Mouse (Mus musculus): Measurements from ENCODE around the gene Znhit1.

Znhit1 gene

GRCm38 (mm10) chr5:136987934-136988271 lies at the start of gene Znhit1:
Znhit1 (minus strand) TSS chr5:136988021.
- Histone ChIP-seq H3K4me1 (replicated peaks; ENCODE audit: low read depth, low read length) (peaks cover 53% of the 10 kb centered on the region), H3K27me3 (ENCODE audit: insufficient read depth, low read length) (no peaks in the 10 kb centered on the region), H3K4me3 (replicated peaks; ENCODE audit: low read length) (peak within 1 kb of the TSS; percentile 96), H3K9me3 (ENCODE audit: low read length) (no peaks in the 10 kb centered on the region), H3K36me3 (ENCODE audit: insufficient read depth, low read length) (peaks cover 77% of the 10 kb centered on the region)
- TF ChIP-seq POU5F1 (IDR thresholded peaks at IDR 0.05; ENCODE audit: borderline replicate concordance, low read length) (no peak), NANOG (IDR thresholded peaks at IDR 0.05; ENCODE audit: borderline replicate concordance, low read length) (no peak), CTCF (conservative IDR thresholded peaks at IDR 0.05; ENCODE audit: low read length) (no peak)

- Histone ChIP-seq H3K36me3 (ENCODE audit: insufficient read depth, low read length) (peaks cover 43% of the 10 kb centered on the region), H3K9me3 (ENCODE audit: low read length) (no peaks in the 10 kb centered on the region), H3K4me1 (replicated peaks; ENCODE audit: low read depth, low read length) (peaks cover 62% of the 10 kb centered on the region), H3K4me3 (replicated peaks; ENCODE audit: low read length) (no peak overlapping the region), H3K27me3 (ENCODE audit: insufficient read depth, low read length) (peaks cover 29% of the 10 kb centered on the region)
- TF ChIP-seq NANOG (IDR thresholded peaks at IDR 0.05; ENCODE audit: borderline replicate concordance, low read length) (no peak), POU5F1 (IDR thresholded peaks at IDR 0.05; ENCODE audit: borderline replicate concordance, low read length) (no peak), CTCF (conservative IDR thresholded peaks at IDR 0.05; ENCODE audit: low read length) (no peak)
Measured at GRCm38 (mm10) chr5:137036211-137036610, 48.4 kb upstream of the Znhit1 start.

GRCm38 (mm10) chr5:137032641-137033074 lies 44.8 kb upstream of the Znhit1 start:
- H3K4me1 ChIP-seq (replicated peaks; ENCODE audit: low read depth, low read length) = peaks cover 63% of the 10 kb centered on the region

GRCm38 (mm10) chr5:137032033-137032421 lies 44.2 kb upstream of the Znhit1 start:
- TF ChIP-seq NANOG (IDR thresholded peaks at IDR 0.05; ENCODE audit: borderline replicate concordance, low read length) (no peak), POU5F1 (IDR thresholded peaks at IDR 0.05; ENCODE audit: borderline replicate concordance, low read length) (no peak), CTCF (conservative IDR thresholded peaks at IDR 0.05; ENCODE audit: low read length) (no peak)
- peaks cover 14% of the 10 kb centered on the region; the same call in 1 of the 2 replicates for H3K36me3 ChIP-seq (ENCODE audit: insufficient read depth, low read length)
- H3K9me3 ChIP-seq (ENCODE audit: low read length) = no peaks in the 10 kb centered on the region
- H3K4me1 ChIP-seq (replicated peaks; ENCODE audit: low read depth, low read length) = peaks cover 63% of the 10 kb centered on the region
- H3K27me3 ChIP-seq (ENCODE audit: insufficient read depth, low read length) = peaks cover 65% of the 10 kb centered on the region
- peak overlapping the region; percentile 84 for H3K4me3 ChIP-seq (replicated peaks; ENCODE audit: low read length)

More at GRCm38 (mm10) chr5:137032641-137033074, 44.8 kb upstream of the Znhit1 start:
- Histone ChIP-seq H3K9me3 (ENCODE audit: low read length) (no peaks in the 10 kb centered on the region), H3K27me3 (ENCODE audit: insufficient read depth, low read length) (peaks cover 61% of the 10 kb centered on the region), H3K36me3 (ENCODE audit: insufficient read depth, low read length) (peaks cover 20% of the 10 kb centered on the region), H3K4me3 (replicated peaks; ENCODE audit: low read length) (peak overlapping the region; percentile 84)
- no peak for TF ChIP-seq CTCF (conservative IDR thresholded peaks at IDR 0.05; ENCODE audit: low read length)
- no peak for TF ChIP-seq NANOG (IDR thresholded peaks at IDR 0.05; ENCODE audit: borderline replicate concordance, low read length)
- TF ChIP-seq POU5F1 (IDR thresholded peaks at IDR 0.05; ENCODE audit: borderline replicate concordance, low read length) = no peak

- Histone ChIP-seq H3K4me3 (replicated peaks; ENCODE audit: low read length) (peak overlapping the region; percentile 84), H3K27me3 (ENCODE audit: insufficient read depth, low read length) (peaks cover 71% of the 10 kb centered on the region), H3K9me3 (ENCODE audit: low read length) (no peaks in the 10 kb centered on the region), H3K36me3 (ENCODE audit: insufficient read depth, low read length) (peaks cover 9% of the 10 kb centered on the region; the same call in 1 of the 2 replicates), H3K4me1 (replicated peaks; ENCODE audit: low read depth, low read length) (peaks cover 70% of the 10 kb centered on the region)
- no peak for TF ChIP-seq POU5F1 (IDR thresholded peaks at IDR 0.05; ENCODE audit: borderline replicate concordance, low read length)
- no peak for TF ChIP-seq CTCF (conservative IDR thresholded peaks at IDR 0.05; ENCODE audit: low read length)
- TF ChIP-seq NANOG (IDR thresholded peaks at IDR 0.05; ENCODE audit: borderline replicate concordance, low read length) = no peak
Measured at GRCm38 (mm10) chr5:137031076-137032032, 43.5 kb upstream of the Znhit1 start.

GRCm38 (mm10) chr5:137030416-137030810 lies 42.6 kb upstream of the Znhit1 start:
- Histone ChIP-seq H3K4me1 (replicated peaks; ENCODE audit: low read depth, low read length) (peaks cover 78% of the 10 kb centered on the region), H3K9me3 (ENCODE audit: low read length) (no peaks in the 10 kb centered on the region), H3K27me3 (ENCODE audit: insufficient read depth, low read length) (peaks cover 81% of the 10 kb centered on the region), H3K4me3 (replicated peaks; ENCODE audit: low read length) (peak overlapping the region; percentile 84), H3K36me3 (ENCODE audit: insufficient read depth, low read length) (no peaks in the 10 kb centered on the region)
- TF ChIP-seq NANOG (IDR thresholded peaks at IDR 0.05; ENCODE audit: borderline replicate concordance, low read length) (no peak), CTCF (conservative IDR thresholded peaks at IDR 0.05; ENCODE audit: low read length) (no peak), POU5F1 (IDR thresholded peaks at IDR 0.05; ENCODE audit: borderline replicate concordance, low read length) (no peak)

- Histone ChIP-seq H3K27me3 (ENCODE audit: insufficient read depth, low read length) (peaks cover 83% of the 10 kb centered on the region), H3K4me3 (replicated peaks; ENCODE audit: low read length) (peak overlapping the region; percentile 84), H3K36me3 (ENCODE audit: insufficient read depth, low read length) (no peaks in the 10 kb centered on the region), H3K9me3 (ENCODE audit: low read length) (no peaks in the 10 kb centered on the region), H3K4me1 (replicated peaks; ENCODE audit: low read depth, low read length) (peaks cover 83% of the 10 kb centered on the region)
- no peak for TF ChIP-seq CTCF (conservative IDR thresholded peaks at IDR 0.05; ENCODE audit: low read length)
- no peak for TF ChIP-seq POU5F1 (IDR thresholded peaks at IDR 0.05; ENCODE audit: borderline replicate concordance, low read length)
- TF ChIP-seq NANOG (IDR thresholded peaks at IDR 0.05; ENCODE audit: borderline replicate concordance, low read length) = no peak
Measured at GRCm38 (mm10) chr5:137029643-137030415, 42.0 kb upstream of the Znhit1 start.

GRCm38 (mm10) chr5:137029273-137029585 lies 41.4 kb upstream of the Znhit1 start:
- H3K36me3 ChIP-seq (ENCODE audit: insufficient read depth, low read length) = no peaks in the 10 kb centered on the region

More at GRCm38 (mm10) chr5:137029273-137029585, 41.4 kb upstream of the Znhit1 start:
- H3K27me3 ChIP-seq (ENCODE audit: insufficient read depth, low read length) = peaks cover 80% of the 10 kb centered on the region
- TF ChIP-seq POU5F1 (IDR thresholded peaks at IDR 0.05; ENCODE audit: borderline replicate concordance, low read length) (no peak), NANOG (IDR thresholded peaks at IDR 0.05; ENCODE audit: borderline replicate concordance, low read length) (no peak), CTCF (conservative IDR thresholded peaks at IDR 0.05; ENCODE audit: low read length) (no peak)
- peak overlapping the region; percentile 82 for H3K4me3 ChIP-seq (replicated peaks; ENCODE audit: low read length)
- H3K4me1 ChIP-seq (replicated peaks; ENCODE audit: low read depth, low read length) = peaks cover 85% of the 10 kb centered on the region
- no peaks in the 10 kb centered on the region for H3K9me3 ChIP-seq (ENCODE audit: low read length)

Measured in E14TG2a.4 (cell line).